Mouse (Mus musculus): Measurements from ENCODE around the gene Trnt1. TPM values are rescaled to one million over a fixed set of nuclear protein-coding genes. Genes with fewer than 3 reads are reported as not detected.
A peak's percentile ranks its signal among the peaks of the same experiment; 100 is the strongest.

Gene Trnt1
- total RNA-seq, 2 experiments from 2014 or later = 39.3 to 49.4 TPM

DNA sequence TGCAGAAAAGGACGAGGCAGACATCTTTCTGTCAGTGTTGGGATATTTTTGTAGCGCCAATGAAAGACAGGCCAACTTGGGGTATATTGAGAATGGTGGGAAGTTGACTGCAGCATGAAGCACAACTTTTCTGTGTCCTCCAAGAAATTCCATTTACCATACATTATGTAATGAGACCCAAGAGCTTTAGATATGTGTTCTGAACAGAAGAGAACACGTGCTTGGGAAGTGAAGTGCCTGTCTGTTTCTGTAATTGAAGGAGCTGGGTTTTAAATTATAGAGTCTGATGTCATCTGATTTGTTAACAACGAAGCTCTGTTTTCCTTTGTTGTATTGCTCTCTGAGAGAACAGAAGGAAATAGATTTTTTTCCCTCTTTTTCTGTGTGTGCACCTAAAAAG, 1.1 kb downstream of the Trnt1 start:
- DNase-seq = no peak

DNA sequence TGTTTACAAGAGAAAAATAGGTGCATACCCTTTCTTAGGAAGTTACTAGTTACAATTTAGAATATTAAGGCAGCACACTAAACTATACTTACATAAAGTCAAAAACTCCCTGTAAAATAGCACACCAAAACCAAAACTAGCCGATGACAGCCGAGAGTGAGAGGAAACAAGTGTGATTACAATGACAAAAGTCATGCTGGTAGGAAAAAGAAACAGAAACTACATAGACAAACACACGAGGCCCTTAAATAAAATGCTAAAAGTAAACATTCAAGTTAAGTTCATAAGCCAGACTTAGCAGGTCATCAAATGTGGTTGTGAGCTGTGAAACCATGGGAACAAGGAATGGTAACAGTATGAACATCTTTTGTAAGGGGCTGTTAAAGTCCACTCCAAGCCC, 18.2 kb downstream of the Trnt1 start:
- DNase-seq = no peak

DNA sequence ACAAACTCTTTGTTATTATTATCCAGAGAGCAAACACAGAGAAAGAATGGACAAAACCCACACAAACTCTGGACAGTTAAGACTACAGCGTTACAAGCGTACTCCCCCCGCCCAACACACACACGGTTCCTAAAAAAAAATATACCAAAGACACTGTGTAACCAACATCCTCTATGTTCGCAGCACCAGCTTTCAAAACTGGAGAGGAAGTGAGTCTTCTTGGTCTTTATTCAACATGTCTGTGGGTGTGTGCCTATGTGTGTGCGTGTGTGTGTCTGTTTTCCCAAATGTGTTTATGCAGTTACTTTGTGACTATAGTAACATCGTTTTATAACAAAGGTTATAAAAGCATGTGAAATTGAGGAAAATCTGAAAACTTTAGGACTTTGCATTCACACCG, 22.5 kb downstream of the Trnt1 start:
- no peak for DNase-seq

DNA sequence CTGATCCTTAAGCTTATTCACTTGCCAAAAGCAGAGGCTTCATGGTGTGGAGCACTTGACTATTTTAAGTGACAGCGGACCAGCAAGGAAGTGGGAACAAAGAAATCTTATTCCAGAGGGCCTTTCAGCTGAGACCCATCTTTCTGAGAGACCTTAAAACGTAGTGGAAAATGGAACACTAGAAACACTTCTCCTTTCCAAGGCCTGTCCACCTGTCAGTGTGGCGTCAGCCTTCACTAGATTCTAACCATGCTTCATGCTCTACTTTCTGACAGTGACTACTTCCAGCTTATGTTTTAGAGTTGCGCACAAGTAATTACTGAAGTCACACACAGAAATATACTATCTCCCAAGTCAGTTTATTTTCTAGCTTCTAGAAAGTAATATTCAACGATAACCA, 23.6 kb downstream of the Trnt1 start:
- no peak for DNase-seq

DNA sequence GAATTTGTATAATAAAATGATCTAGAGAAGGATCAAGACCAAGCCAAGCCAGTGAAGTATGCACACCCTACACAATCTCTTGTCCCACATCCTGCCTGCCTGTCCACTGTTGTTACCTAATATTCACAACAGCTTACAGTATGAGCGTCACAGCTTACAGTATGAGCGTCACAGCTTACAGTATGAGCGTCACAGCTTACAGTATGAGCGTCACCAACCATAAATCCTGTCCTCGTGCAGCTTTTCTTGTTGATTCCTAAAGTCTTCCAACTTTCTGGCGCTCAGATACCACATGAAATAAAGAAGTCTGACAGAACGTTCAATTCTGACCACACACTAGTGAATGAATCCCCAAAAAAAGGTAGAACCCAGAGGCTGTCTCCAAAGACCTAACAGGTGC, 24.2 kb downstream of the Trnt1 start:
- DNase-seq = no peak

DNA sequence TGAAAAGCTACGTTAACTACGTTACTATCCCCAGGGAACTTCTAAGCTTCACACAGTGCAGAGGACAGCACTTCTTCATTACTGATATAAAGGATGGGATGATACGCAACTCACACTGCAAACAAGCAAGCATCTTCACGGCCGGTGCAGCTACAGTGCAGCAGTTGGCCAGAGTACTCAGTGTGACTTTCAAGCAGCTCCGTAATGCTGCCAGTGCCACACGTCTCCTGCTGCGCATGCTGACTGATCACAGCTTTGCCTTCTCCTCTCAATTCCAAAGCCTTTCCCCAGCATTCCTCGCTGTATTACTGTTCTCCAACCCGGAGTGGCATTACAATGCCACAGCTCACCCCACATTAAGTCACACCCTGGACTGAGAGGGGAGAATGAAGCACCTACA, 24.7 kb downstream of the Trnt1 start:
- DNase-seq = no peak

DNA sequence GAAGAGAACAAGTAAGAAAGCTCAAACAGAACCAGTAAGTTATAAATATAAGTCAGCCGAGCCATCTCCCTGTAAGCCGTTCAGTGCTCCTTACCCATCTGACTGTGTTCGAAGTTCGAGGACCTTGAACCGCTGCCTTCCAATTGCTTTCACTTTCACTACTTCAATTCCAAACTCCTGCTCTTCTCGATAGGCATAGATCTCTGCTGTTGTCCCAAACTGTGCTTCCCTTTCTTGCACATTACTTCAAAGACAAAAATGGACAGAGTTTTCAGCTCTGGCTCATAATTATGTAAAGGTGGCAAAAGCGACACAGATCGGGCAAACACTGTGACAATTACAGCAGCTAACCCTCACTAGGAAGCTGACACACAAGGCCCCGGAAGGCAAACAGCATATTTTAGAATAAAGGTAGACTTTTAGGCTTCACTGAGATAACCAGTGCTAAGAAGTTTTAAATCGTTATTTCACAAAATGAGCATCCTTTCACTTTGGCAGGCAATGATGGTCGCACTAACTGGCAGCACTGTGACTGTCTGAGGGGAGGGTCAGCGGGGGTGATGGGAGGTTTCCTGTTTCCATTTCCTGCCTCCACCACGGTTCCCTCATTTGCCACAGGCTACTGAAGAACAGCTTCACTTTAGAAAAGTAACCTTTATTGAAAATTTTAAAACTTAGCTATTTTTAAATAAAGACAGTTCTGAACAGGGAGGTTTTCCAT, 25.3 kb downstream of the Trnt1 start:
- no peak for DNase-seq

DNA sequence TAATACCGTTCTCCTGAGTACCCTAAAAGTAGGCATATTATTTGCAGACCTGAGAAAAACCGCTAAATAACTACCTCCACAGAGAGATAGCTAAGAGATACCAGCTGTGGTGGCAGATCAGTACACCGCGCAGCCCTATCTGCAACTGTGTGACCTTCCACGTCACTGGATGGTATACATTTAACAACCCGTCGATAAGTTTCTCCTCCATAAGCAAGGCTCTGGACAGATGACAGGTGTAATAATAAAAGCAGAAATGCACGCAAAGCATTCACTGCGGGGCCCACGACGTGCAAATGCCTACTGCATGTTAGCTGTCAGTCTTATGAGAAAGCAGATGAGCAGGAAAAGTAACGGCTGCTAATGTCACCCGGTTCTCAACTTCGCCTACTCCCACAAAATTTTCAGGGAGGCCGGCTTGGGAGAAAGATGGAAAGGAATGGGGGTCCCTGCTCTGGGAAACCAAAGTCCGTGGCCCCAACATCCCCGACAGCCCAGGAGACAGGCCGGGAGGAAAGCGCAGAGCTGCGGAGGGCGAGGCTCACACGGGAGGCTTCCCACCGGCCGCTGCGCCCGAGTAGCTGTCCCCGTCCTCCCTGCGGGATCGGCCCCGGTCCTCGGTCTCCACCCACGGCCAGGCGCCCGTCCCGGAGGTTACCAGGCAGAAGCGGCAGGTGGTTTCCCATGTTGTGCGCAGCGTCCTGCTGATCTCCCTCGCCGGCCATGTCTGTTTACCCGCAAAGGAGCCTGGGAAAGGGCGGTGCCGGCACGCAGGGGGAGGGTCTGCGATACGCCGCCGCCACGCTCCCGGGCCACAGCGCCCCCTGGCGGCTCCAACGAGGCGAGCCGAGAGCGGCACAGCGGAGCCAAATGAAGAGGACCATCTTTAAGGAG, 30.7 kb downstream of the Trnt1 start, which contains the start of gene Crbn:
Gene Crbn, minus strand, starts transcription at position 745 of the 894 bp plus-strand sequence.
- peak; percentile 92 to 96 for DNase-seq

DNA sequence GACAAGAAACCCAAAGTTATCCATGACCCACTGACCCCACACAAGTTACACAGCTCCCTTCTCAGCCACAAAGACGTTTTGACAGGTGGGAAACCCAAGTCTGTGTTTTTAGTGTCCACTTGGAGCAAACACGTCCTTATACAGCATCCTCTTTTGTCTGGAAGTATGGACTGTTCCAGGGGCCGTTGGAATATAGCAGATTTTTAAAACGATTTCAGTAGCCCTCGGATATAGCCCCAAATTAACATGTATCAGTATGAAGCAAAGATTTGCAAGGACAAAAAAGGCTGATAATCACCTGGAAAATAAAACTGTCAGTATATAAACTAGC, 31.3 kb downstream of the Trnt1 start:
- DNase-seq = no peak

DNA sequence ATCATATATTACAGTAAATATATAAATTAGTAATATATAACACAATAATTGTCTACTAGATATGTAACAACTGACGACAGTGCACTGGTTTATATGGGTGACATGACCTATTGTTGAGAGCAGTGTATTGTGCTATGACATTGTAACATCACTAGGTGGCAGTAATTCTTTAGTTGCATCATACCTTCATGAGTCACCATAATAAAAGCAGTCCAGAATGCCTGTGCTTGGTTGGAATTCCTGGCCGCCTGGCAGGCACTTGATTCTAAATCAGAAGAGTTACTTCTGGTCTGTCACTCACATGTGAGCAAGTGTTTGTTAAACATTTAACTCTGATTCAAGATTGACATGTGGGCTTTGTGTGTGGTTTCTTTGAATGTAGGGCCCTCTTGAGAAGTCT, 36.0 kb downstream of the Trnt1 start:
- peak; percentile 17 to 23 for DNase-seq

DNA sequence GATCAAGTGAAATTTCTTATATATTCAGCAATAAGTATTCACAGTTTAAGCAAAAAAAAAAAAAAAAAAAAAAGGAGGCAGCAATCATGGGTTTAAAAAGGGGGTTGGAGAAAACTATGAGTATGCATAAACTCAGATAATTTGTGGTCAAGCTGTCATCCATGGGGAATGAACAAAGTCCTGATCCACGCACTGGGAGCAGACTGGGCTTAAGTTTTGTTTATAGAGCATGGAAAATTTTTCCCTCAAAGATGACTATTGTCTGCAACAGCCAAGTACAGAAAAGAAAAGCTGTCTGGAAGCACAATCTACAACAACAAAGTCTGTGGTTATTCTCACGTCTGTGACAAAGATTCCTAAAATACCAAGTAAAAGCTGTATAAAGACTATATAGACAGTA, 40.2 kb downstream of the Trnt1 start:
- DNase-seq = no peak

DNA sequence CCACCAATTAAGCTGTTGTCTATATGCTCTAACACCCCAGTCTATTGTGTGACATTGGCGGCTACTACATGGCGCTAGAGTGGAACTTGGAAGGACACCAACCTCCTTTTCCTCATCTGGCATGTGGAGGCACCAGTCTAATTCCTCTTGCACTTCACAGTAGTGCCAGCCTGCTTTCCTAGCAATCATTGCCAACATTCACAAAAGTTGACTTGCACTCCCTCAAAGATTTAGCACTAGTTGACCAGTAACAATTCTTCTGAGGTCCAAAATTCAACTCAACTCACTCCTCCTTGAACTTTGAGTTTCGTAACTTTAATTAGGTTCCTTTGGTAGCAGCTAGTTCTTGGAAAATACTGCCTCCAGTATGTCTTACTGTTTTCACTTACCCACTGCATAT, 41.8 kb downstream of the Trnt1 start:
- DNase-seq = no peak

DNA sequence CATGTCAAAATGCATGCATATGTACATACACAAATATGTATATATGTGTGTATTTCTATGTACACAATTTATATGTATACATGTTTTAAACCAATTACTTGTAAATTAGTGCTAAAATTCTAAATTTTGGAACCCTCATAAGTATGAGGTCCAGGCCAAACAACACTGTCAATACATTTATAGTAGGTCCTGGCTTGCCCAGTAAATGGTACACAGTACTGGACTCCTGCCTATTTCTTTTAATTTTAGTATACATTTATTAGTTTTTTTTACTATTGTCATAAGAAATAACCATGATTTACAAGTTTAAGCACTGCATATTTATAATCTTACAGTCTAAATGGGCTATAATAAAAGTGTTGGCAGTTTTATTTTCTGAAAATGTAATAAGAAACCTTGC, 50.3 kb downstream of the Trnt1 start:
- DNase-seq = no peak

DNA sequence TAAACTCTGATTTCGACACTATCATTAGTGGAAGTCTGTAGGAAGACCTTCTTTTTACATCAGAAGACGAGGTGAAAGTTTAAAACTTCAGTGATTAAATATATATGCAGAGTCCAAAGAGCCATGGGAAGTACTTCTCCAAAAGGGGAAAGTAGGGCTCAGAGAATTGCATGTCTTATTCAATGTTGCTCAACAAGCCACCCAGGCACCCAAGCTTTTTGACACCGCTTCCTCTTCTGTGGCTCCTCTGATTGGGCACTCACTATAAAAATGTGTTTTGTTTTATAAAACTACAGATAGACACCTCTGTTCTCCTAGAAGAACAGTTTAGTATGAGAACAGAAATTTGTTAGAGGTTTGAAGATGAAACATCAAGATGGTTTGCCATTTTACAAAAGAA, 51.0 kb downstream of the Trnt1 start:
- no peak for DNase-seq

DNA sequence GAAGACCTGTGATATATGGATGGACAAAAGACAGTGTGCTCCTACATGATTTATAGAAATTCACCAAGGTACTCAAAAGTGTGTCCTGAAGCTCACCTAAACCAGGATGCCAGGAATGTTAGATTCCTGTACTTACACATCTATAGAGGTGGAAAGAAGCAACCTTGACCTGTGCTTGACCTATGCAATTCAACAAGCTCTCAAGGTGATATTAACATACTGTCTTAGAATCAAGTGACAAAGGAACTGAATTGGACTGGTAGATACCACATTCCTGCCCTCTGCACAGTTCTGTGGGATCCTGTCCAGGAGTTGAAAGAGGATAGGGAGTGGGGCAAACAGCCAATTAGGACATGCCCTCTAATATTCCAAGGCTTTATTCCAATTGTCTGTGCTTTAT, 51.6 kb downstream of the Trnt1 start:
- DNase-seq = peak; percentile 16 to 40

DNA sequence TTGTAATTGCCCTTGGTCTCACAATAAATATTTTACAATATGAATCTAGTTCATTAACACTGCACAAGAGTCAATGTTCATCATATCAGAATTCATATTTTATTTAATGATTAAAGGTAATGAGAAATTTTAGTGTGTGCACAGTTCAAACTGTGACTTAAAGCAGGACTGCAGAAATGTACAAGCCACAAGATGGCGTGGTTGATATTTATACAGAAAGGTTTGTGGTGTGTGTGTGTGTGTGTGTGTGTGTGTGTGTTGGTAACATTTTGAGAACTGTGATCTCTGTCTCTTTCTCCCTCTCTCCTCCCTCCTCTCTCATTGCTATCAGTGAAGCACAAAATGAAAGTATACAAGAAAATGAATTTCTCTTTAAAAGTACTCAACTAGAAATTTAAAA, 53.4 kb downstream of the Trnt1 start:
- no peak for DNase-seq

Other genes starting within 250 kb of the Trnt1 start
- under 1 TPM in 1 of 2 experiments, not detected in 1; 0.21 TPM for gene Il5ra, start 20.1 kb upstream of the Trnt1 start, total RNA-seq (2021)
- 10 to 100 TPM; 45.3 to 61.8 TPM for gene Crbn, start 31.0 kb downstream of the Trnt1 start, total RNA-seq (2021)